Mouse (Mus musculus): ENCODE data around the gene Gsc2. TPM values are rescaled to one million over a fixed set of nuclear protein-coding genes. Genes with fewer than 3 reads are reported as not detected.

Gsc2 gene
- total and polyA plus RNA-seq, 3 experiments: not detected

GRCm38 (mm10) chr16:17928087-17928580 is 13.3 kb upstream of the Gsc2 start, which contains the start of gene Slc25a1 (continued):
- TF ChIP-seq CTCF (IDR thresholded peaks at IDR 0.05 in 2 of 3, conservative IDR thresholded peaks at IDR 0.05 in 1 of 3; ENCODE audit: control insufficient read depth in 1 of 3, insufficient read depth in 1 of 3, low read depth in 2 of 3, low read length in 3 of 3, poor library complexity in 1 of 3, severe bottlenecking in 1 of 3) (no peak), MYC (IDR thresholded peaks at IDR 0.05; ENCODE audit: low read depth, low read length) (peak; percentile 97), POLR2AphosphoS5 (IDR thresholded peaks at IDR 0.05; ENCODE audit: borderline replicate concordance, low read depth, low read length) (no peak), JUND (IDR thresholded peaks at IDR 0.05; ENCODE audit: low read depth, low read length) (no peak), MEF2A (IDR thresholded peaks at IDR 0.05; ENCODE audit: extremely low read depth, insufficient replicate concordance, low read depth, low read length, poor library complexity, severe bottlenecking) (no peak), SIN3A (IDR thresholded peaks at IDR 0.05; ENCODE audit: low read length) (0 out of 2 replicates have a peak, but pooled peaks have one; percentile 4), EP300 (IDR thresholded peaks at IDR 0.05; ENCODE audit: low read depth in 1 of 2, low read length in 2 of 2) (no peak), MAZ (IDR thresholded peaks at IDR 0.05; ENCODE audit: low read depth, low read length) (no peak; the same call in 1 of the 2 replicates), NRF1 (IDR thresholded peaks at IDR 0.05; ENCODE audit: insufficient read depth, low read depth, low read length, poor library complexity, severe bottlenecking) (peak; percentile 46; the same call in 1 of the 2 replicates), SMC3 (IDR thresholded peaks at IDR 0.05; ENCODE audit: low read depth, low read length) (no peak), TCF12 (IDR thresholded peaks at IDR 0.05; ENCODE audit: low read depth, low read length) (peak; percentile 18; the same call in 1 of the 2 replicates), MXI1 (IDR thresholded peaks at IDR 0.05; ENCODE audit: low read depth, low read length) (peak; percentile 98), USF1 (IDR thresholded peaks at IDR 0.05; ENCODE audit: low read depth, low read length) (peak; percentile 63), RCOR1 (IDR thresholded peaks at IDR 0.05; ENCODE audit: low read depth, low read length) (no peak), RAD21 (IDR thresholded peaks at IDR 0.05; ENCODE audit: low read depth, low read length) (no peak), CHD1 (IDR thresholded peaks at IDR 0.05; ENCODE audit: low read depth, low read length) (peak; percentile 80; the same call in 1 of the 2 replicates), ELF1 (IDR thresholded peaks at IDR 0.05; ENCODE audit: low read depth, low read length) (no peak)

DNA sequence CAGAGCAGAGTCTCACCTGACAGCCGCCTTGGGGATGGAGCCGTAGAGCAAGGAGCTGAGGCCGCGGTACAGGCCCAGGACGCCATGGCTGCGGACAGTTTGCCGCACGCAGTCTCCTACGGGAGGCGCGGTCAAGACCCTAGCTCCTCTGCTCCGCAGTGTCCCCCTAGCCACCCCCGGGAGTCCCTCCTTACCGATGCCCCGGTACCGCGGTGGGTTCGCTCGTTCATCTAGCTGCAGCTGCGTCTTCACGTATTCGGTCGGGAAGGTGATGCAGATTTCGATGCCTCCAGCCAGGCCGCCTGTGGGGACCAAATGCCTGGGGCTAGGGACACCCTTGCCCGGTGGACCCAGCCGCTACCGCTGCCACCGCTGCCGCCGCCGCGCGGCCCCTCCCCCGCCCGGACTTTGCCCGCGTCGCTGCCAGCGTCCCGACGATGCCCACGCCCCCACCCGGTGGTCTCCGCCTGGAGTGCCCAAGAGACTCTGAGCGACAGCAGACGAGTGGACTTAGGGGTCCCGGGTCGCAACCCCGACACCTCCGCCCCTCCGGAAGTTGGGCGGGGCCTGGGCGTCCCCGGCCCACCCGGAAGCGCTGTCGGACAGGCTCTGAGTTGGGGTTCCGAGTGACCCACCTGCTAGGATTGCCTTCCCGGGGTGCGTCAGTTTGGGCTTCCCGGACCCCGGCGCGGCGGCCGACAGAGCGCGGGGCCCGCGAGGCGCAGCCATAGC is 12.7 kb upstream of the Gsc2 start:
- Histone ChIP-seq H3K36me3 (ENCODE audit: control insufficient read depth in 1 of 2, insufficient read depth in 2 of 2, low read length in 2 of 2) (peaks cover 0 to 3% of the 10 kb centered on the region in 2 experiments; a peak in 2 of 4 replicates), H3K27me3 (ENCODE audit: control insufficient read depth in 1 of 2, insufficient read depth in 2 of 2, low read length in 2 of 2) (no peaks in the 10 kb centered on the region), H3K79me2 (ENCODE audit: control insufficient read depth, insufficient read depth, low read length, poor library complexity) (peaks cover 11% of the 10 kb centered on the region), H3K9ac (ENCODE audit: control insufficient read depth, low read depth, low read length, poor library complexity, severe bottlenecking) (peak overlapping the region; percentile 86), H3K9me3 (replicated peaks; ENCODE audit: insufficient read depth, low read length) (no peaks in the 10 kb centered on the region), H3K27ac (ENCODE audit: control insufficient read depth, low read depth, low read length) (peak overlapping the region; percentile 96), H3K4me3 (ENCODE audit: control insufficient read depth in 1 of 2, insufficient read depth in 1 of 2, low read depth in 2 of 2, low read length in 2 of 2) (peak overlapping the region; percentile 71 to 80), H3K4me1 (ENCODE audit: control insufficient read depth in 1 of 2, insufficient read depth in 2 of 2, low read length in 2 of 2) (peaks cover under 1 to 16% of the 10 kb centered on the region in 2 experiments; a peak in 3 of 4 replicates)
- peak; percentile 39 for DNase-seq (ENCODE audit: low read depth, low spot score)
- TF ChIP-seq E2F4 (IDR thresholded peaks at IDR 0.05; ENCODE audit: borderline replicate concordance, low read depth, low read length) (no peak), POLR2AphosphoS5 (IDR thresholded peaks at IDR 0.05; ENCODE audit: borderline replicate concordance, low read depth, low read length) (no peak), MAX (IDR thresholded peaks at IDR 0.05; ENCODE audit: low read length) (no peak), MAZ (IDR thresholded peaks at IDR 0.05; ENCODE audit: low read depth, low read length) (0 out of 2 replicates have a peak, but pooled peaks have one; percentile 9), ELF1 (IDR thresholded peaks at IDR 0.05; ENCODE audit: low read depth, low read length) (peak; percentile 82), USF1 (IDR thresholded peaks at IDR 0.05; ENCODE audit: low read depth, low read length) (no peak), SMC3 (IDR thresholded peaks at IDR 0.05; ENCODE audit: low read depth, low read length) (no peak), POLR2A (IDR thresholded peaks at IDR 0.05; ENCODE audit: control insufficient read depth in 1 of 2, insufficient read depth in 1 of 2, low read depth in 1 of 2, low read length in 2 of 2, poor library complexity in 1 of 2) (0 out of 4 replicates have a peak, but pooled peaks of 1 of the 2 experiments have one; percentile 40), CTCF (IDR thresholded peaks at IDR 0.05 in 2 of 3, conservative IDR thresholded peaks at IDR 0.05 in 1 of 3; ENCODE audit: control insufficient read depth in 1 of 3, insufficient read depth in 1 of 3, low read depth in 2 of 3, low read length in 3 of 3, poor library complexity in 1 of 3, severe bottlenecking in 1 of 3) (no peak), ZKSCAN1 (IDR thresholded peaks at IDR 0.05; ENCODE audit: low read depth, low read length) (no peak), GABPA (IDR thresholded peaks at IDR 0.05; ENCODE audit: low read depth, low read length) (no peak), TAL1 (IDR thresholded peaks at IDR 0.05; ENCODE audit: low read length) (no peak), CHD1 (IDR thresholded peaks at IDR 0.05; ENCODE audit: low read depth, low read length) (no peak), HCFC1 (IDR thresholded peaks at IDR 0.05; ENCODE audit: low read depth, low read length) (0 out of 2 replicates have a peak, but pooled peaks have one; percentile 36), UBTF (IDR thresholded peaks at IDR 0.05; ENCODE audit: borderline replicate concordance, insufficient read depth, low read depth, low read length) (no peak), MEF2A (IDR thresholded peaks at IDR 0.05; ENCODE audit: extremely low read depth, insufficient replicate concordance, low read depth, low read length, poor library complexity, severe bottlenecking) (no peak), USF2 (IDR thresholded peaks at IDR 0.05; ENCODE audit: borderline replicate concordance in 1 of 2, insufficient read depth in 1 of 2, low read depth in 1 of 2, low read length in 2 of 2) (no peak), KAT2A (conservative IDR thresholded peaks at IDR 0.05; ENCODE audit: low read depth, low read length) (no peak), MAFK (IDR thresholded peaks at IDR 0.05; ENCODE audit: borderline replicate concordance, low read depth, low read length) (no peak), MYB (IDR thresholded peaks at IDR 0.05; ENCODE audit: low read depth, low read length) (no peak), SIN3A (IDR thresholded peaks at IDR 0.05; ENCODE audit: low read length) (peak; percentile 56)

All from MEL (cell line).